In genomic region chr10:4407191-4407590, GRCm38 (mm10) we compare ENCODE assay signal across 19 mouse cellular contexts.
"Had no signal": no experiment of that assay in that cellular context is flagged by ENCODE, and none has a peak within 500 bp of the region (broad histone marks: within the 10 kb centered on the region; RNA-seq: fewer than 3 reads in every experiment).

No protein-coding gene starts in this region.

- H3K27ac ChIP-seq: midbrain, embryonic 10.5 days; midbrain, embryonic 12.5 days; neural tube, embryonic 13.5 days; neural tube, embryonic 15.5 days had no signal

- H3K4me2 ChIP-seq: lung, embryonic 14.5 days; midbrain, embryonic 12.5 days; neural tube, embryonic 13.5 days; neural tube, embryonic 15.5 days had no signal

- H3K9ac ChIP-seq: lung, embryonic 14.5 days; midbrain, embryonic 12.5 days; neural tube, embryonic 13.5 days; neural tube, embryonic 15.5 days had no signal

- H3K4me3 ChIP-seq: midbrain, embryonic 10.5 days; midbrain, embryonic 12.5 days; myocyte; neural tube, embryonic 13.5 days; neural tube, embryonic 15.5 days had no signal

- H3K9me3 ChIP-seq: midbrain, embryonic 10.5 days; midbrain, embryonic 12.5 days; neural tube, embryonic 13.5 days; neural tube, embryonic 15.5 days had no signal

- DNase-seq: lung, adult 18-20 months; lung, embryonic 14.5 days; lung, postnatal 10 days; lung, postnatal 4 days; midbrain, embryonic 14.5 days; retina, postnatal 1 day; right cerebral cortex, adult 18-20 months; right cerebral cortex, postnatal 25 days; right cerebral cortex, postnatal 4 days; spleen, adult 18-20 months; thymus, adult 2 months; thymus, postnatal 25 days; thymus, postnatal 4 days had no signal

- H3K4me1 ChIP-seq: midbrain, embryonic 10.5 days; midbrain, embryonic 12.5 days; neural tube, embryonic 13.5 days; neural tube, embryonic 15.5 days had no signal

- H3K27me3 ChIP-seq: midbrain, embryonic 12.5 days; neural tube, embryonic 13.5 days; neural tube, embryonic 15.5 days had no signal

- ATAC-seq: midbrain, embryonic 16.5 days had no signal
